Mouse (Mus musculus) stomach, embryonic 16.5 days (tissue): Measurements from ENCODE around the gene Dazap2. TPM values are rescaled to one million over a fixed set of nuclear protein-coding genes. Genes with fewer than 3 reads are reported as not detected.
A peak's percentile ranks its signal among the peaks of the same experiment; 100 is the strongest.

Experiments
- ATAC-seq: fragments of 200-750 bp; cut with Nextera tagmentation; 2 replicates; pipeline ENCODE4 v1.8.0; 2017; ENCODE audit warnings: moderate number of reproducible peaks, moderate TSS enrichment; ENCODE audit not compliant: insufficient read depth, low FRiP score
- H3K27ac ChIP-seq: fragments of 300-500 bp; sonication (generic); 2 replicates; pipeline ENCODE4 v1.5.1; 2014; ENCODE audit warnings: low read length
- H3K27me3 ChIP-seq: fragments of 300-500 bp; sonication (generic); 2 replicates; pipeline ENCODE4 v1.6.1; 2014; ENCODE audit warnings: low read length, control low read depth, mixed read lengths; ENCODE audit not compliant: control insufficient read depth, insufficient read depth
- H3K36me3 ChIP-seq: fragments of 300-500 bp; sonication (generic); 2 replicates; pipeline ENCODE4 v1.6.1; 2014; ENCODE audit warnings: low read length; ENCODE audit not compliant: control insufficient read depth, insufficient read depth
- H3K4me1 ChIP-seq: fragments of 300-500 bp; sonication (generic); 2 replicates; pipeline ENCODE4 v1.6.1; 2014; ENCODE audit warnings: low read length, control low read depth, mixed read lengths; ENCODE audit not compliant: control insufficient read depth, insufficient read depth
- H3K4me2 ChIP-seq: fragments of 300-500 bp; sonication (generic); 2 replicates; pipeline ENCODE4 v1.6.1; 2014; ENCODE audit warnings: low read depth, low read length, mixed read lengths
- H3K4me3 ChIP-seq: fragments of 300-500 bp; sonication (generic); replicated peaks from 2 replicates; pipeline ENCODE4 v1.5.1; 2014; ENCODE audit warnings: mild to moderate bottlenecking, low read length
- H3K9ac ChIP-seq: fragments of 300-500 bp; sonication (generic); 2 replicates; pipeline ENCODE4 v1.6.1; 2014; ENCODE audit warnings: low read length
- H3K9me3 ChIP-seq: fragments of 300-500 bp; sonication (generic); replicated peaks from 2 replicates; pipeline ENCODE4 v1.6.1; 2016; ENCODE audit warnings: low read length, control low read depth; ENCODE audit not compliant: control insufficient read depth
- WGBS: fragments of 180-500 bp; shearing (Covaris S2); extraction: QIAGEN DNeasy Blood & Tissue Kit; methylation state at CpG from one replicate; pipeline ENCODE4 v1.1.7; 2014; 5-methylcytosine and 5-hydroxymethylcytosine counted together
- polyA plus RNA-seq: library from polyadenylated mRNA; unstranded; fragments of >200 nt; fragmentation: Nextera tagmentation; extraction: Ambion mirVana; gene quantifications from 2 replicates; pipeline ENCODE4 v1.2.1, GENCODE M21; 2015

Dazap2 gene
- polyA plus RNA-seq = 194 and 213 TPM in 2 replicates

DNA sequence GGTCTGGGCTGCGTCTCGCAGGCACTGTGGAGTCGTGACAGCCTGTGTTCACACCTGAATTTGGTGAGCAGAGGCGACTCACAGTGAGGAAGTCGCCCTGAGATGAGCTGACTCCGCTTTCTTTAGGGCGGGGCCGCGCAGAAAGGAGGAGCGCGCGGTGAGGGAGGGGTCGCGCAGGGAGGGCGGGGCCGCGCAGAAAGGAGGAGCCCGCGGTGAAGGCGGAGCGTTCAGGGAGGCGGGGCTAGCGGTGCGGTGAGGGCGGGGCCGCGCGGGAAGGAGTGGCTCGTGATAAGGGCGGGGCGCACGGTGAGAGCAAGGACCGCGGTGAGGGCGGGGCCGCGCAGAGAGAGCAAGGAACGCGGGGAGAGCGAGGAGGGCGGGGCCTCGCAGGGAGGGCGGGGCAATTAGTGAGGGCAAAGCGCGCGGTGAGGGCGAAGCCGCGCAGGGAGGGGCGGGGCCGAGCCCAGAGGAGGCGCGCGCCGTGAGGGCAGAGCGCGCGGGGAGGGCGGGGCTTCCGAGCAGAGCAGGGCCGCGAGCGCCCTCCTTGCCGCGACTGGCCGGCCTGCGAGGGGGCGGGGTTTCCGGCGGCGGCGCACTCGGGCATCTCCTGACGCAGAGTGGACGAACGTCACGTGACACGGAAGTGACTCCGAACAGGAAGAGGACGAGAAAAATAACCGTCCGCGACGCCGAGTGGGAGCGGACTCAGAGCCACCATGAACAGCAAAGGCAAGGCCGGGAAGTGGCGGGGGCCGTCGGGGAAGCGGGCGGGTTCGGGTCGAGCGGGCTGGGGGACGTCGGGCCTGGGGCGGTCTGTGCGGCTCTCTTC, at the start of gene Dazap2:
TSS of gene Dazap2 (plus strand) at position 354 of the 829 bp plus-strand sequence.
- peak; percentile 88 for ATAC-seq
- Histone ChIP-seq H3K4me1 (peaks cover 14% of the 10 kb centered on the region), H3K27me3 (no peaks in the 10 kb centered on the region), H3K4me3 (peak within 1 kb of the TSS; percentile 89), H3K9me3 (no peaks in the 10 kb centered on the region), H3K9ac (peak within 1 kb of the TSS; percentile 97), H3K27ac (peak within 1 kb of the TSS; percentile 100), H3K36me3 (peaks cover 12% of the 10 kb centered on the region; the same call in 1 of the 2 replicates), H3K4me2 (peak within 1 kb of the TSS; percentile 86)
- WGBS = under 1% methylated on average over 91 of the region's 99 CpGs

DNA sequence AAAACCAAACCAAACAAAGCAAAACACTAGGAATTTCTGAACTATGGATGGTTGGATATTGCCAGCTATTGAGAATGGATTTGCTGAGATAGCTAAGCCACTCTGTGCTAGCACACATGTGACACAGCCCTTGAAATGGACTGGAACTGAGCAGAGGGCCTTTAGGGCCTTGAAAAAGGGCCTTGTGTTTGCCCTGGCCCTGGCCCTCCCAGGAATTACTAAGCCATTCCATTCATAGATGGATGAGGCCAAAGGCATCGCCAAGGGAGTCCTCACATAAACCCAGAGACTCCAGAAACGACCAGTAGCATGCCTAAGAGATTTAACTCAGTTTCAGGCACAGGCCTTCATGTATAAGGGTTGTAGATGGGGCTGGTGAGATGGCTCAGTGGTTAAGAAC, 48.6 kb upstream of the Dazap2 start:
- WGBS = 64% methylated on average over 2 of the region's 2 CpGs
- no peak overlapping the region for H3K27ac ChIP-seq
- no peak overlapping the region for H3K9ac ChIP-seq
- H3K36me3 ChIP-seq = no peaks in the 10 kb centered on the region
- H3K4me3 ChIP-seq = no peak overlapping the region
- H3K4me1 ChIP-seq = no peaks in the 10 kb centered on the region
- H3K4me2 ChIP-seq = no peak overlapping the region
- no peak for ATAC-seq
- H3K9me3 ChIP-seq = no peaks in the 10 kb centered on the region
- H3K27me3 ChIP-seq = no peaks in the 10 kb centered on the region

DNA sequence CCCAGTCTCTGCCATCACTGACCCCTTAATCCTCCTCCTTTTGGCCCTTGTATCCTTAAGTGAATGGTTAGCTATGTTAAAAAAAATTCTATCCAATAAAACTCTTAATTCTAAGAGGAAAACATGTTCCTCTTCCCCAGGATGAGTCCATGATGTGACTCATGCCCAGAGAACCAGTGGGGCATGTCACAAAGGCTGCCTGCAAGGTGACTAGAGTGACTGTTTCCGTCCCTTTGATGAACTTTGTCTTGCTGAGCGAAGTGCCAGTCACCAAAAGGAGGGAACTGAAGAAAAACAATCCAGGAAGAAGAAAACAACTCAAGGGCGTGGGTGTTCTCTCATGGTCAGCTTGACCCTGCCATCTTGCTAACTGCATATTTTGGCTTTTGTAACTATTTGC, 45.9 kb upstream of the Dazap2 start:
- Histone ChIP-seq H3K9me3 (no peaks in the 10 kb centered on the region), H3K27me3 (no peaks in the 10 kb centered on the region), H3K4me3 (no peak overlapping the region), H3K4me2 (no peak overlapping the region), H3K4me1 (peaks cover 10% of the 10 kb centered on the region), H3K9ac (no peak overlapping the region), H3K27ac (no peak overlapping the region), H3K36me3 (no peaks in the 10 kb centered on the region)
- WGBS = 71% methylated on average over 3 of the region's 3 CpGs
- no peak for ATAC-seq

DNA sequence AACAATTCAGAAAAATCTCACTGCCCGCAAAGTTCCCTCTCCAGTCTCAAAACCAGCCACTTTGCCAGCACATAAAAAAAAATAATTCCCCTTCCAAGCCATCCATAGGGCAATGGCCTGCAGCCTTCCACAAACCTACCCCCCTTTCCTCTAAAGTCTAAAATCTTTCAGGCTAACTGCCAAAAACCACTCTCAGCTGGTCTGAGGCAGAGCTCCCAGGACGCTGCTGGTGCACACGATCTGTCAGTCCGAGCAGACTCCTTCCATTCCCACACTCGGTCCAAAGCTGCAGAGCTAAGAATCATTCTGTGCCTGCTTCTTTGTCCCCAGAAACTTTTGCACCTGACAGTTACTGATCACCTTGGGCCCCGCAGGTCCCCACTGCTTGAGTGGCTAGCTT, 41.2 kb upstream of the Dazap2 start:
- H3K9me3 ChIP-seq = no peaks in the 10 kb centered on the region
- ATAC-seq = peak; percentile 77; the same call in 1 of the 2 replicates
- no peaks in the 10 kb centered on the region for H3K27me3 ChIP-seq
- H3K27ac ChIP-seq = peak overlapping the region; percentile 9; the same call in 1 of the 2 replicates
- peaks cover 19% of the 10 kb centered on the region for H3K4me1 ChIP-seq
- peak overlapping the region; percentile 34; the same call in 1 of the 2 replicates for H3K9ac ChIP-seq
- no peaks in the 10 kb centered on the region for H3K36me3 ChIP-seq
- WGBS = 13% methylated on average over 6 of the region's 6 CpGs
- H3K4me2 ChIP-seq = no peak overlapping the region
- no peak overlapping the region for H3K4me3 ChIP-seq

DNA sequence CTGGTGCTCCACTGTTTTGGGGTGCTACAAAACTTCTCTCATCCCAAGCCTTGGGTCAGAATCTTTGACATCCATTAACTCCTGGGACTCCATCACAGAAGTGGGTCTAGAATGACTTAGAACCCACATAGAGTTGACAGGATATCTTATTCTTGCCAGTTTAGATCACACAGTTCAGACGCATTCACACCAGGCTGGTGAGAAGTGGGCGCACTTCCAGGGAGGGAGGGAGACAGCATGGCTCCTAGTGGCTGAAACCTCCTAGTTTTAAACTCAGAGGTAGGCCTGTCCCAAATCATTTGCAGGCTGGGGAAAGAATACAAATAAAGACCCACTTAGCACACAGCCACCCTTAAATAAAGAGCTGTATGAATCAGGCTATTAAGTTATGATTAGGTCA, 40.8 kb upstream of the Dazap2 start:
- H3K27ac ChIP-seq = peak overlapping the region; percentile 9

DNA sequence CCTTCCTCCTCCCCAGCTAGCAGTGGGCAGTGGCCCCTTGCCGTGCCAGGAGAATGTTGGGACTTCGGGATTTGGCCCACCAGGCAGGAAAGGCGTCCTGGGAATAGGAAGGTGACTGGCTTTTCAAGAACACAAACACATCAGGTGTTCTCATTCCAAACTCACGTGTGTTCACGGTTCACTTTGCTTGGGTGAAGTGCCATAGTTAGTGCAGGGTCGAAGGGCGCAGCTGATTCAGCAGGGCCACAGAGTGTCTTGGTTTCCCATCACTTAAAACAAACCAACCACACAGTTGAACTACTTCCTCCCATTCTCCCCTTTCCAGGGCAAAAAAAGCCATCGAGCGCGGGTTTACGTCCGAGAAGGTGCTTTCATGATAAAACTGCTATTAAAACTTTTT, 39.8 kb upstream of the Dazap2 start:
- Histone ChIP-seq H3K36me3 (no peaks in the 10 kb centered on the region), H3K27ac (no peak overlapping the region), H3K9ac (no peak overlapping the region), H3K4me3 (no peak overlapping the region), H3K4me2 (no peak overlapping the region), H3K4me1 (peaks cover 19% of the 10 kb centered on the region), H3K27me3 (no peaks in the 10 kb centered on the region), H3K9me3 (no peaks in the 10 kb centered on the region)
- 87% methylated on average over 12 of the region's 12 CpGs for WGBS
- ATAC-seq = no peak

More for the DNA sequence above, 40.8 kb upstream of the Dazap2 start:
- Histone ChIP-seq H3K27me3 (no peaks in the 10 kb centered on the region), H3K4me1 (peaks cover 19% of the 10 kb centered on the region), H3K4me3 (no peak overlapping the region), H3K9me3 (no peaks in the 10 kb centered on the region), H3K4me2 (no peak overlapping the region), H3K9ac (0 out of 2 replicates have a peak overlapping the region, but pooled peaks have one; percentile 34), H3K36me3 (no peaks in the 10 kb centered on the region)
- ATAC-seq = no peak
- 78% methylated on average over 2 of the region's 2 CpGs for WGBS

DNA sequence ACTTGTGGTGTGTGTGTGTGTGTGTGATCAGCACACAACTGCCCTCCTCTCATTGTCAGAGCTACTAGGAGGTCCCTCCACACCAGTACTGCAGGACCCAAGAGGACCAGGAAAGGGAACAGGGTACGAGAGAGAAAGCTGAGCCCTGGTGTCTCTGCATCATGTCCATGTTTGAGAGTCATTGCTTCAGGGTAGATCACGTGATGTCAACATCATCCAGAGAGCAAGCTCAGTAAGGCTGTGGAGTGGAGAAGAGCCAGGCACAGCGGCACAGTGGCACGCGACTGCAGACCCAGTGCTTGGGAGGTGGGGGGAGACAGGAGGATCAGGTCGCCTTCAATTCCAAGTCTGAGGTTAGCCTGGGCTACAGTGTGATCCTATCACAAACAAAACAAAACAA, 38.8 kb upstream of the Dazap2 start:
- Histone ChIP-seq H3K9ac (no peak overlapping the region), H3K4me1 (peaks cover 19% of the 10 kb centered on the region), H3K9me3 (no peaks in the 10 kb centered on the region), H3K4me3 (no peak overlapping the region), H3K36me3 (no peaks in the 10 kb centered on the region), H3K27me3 (no peaks in the 10 kb centered on the region), H3K4me2 (no peak overlapping the region), H3K27ac (no peak overlapping the region)
- 84% methylated on average over 6 of the region's 6 CpGs for WGBS
- no peak for ATAC-seq

DNA sequence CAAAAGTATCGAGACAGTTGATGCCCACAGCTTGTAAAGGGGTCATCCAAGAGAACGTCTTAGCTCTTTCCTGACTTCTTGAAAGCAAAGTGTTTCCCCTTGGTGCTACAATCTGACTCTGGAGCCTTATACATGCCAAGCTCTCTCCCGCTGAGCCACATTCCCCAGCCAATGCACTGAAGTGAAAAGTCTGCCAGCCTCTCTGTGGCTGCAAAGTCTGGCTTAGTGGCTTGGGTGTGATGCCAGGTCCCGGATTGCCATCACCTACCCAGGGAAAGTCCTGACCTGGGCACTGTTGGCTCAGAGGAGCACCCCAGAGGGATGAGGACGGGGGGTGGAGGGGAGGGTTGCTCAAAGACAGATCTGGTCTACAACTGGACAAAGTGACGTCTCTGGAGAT, 38.3 kb upstream of the Dazap2 start:
- Histone ChIP-seq H3K27me3 (no peaks in the 10 kb centered on the region), H3K4me1 (peaks cover 19% of the 10 kb centered on the region), H3K4me3 (no peak overlapping the region), H3K4me2 (no peak overlapping the region), H3K27ac (no peak overlapping the region), H3K9me3 (no peaks in the 10 kb centered on the region), H3K36me3 (no peaks in the 10 kb centered on the region), H3K9ac (no peak overlapping the region)
- whole genome bisulfite sequencing = 83% methylated on average over 6 of the region's 6 CpGs
- no peak for ATAC-seq

DNA sequence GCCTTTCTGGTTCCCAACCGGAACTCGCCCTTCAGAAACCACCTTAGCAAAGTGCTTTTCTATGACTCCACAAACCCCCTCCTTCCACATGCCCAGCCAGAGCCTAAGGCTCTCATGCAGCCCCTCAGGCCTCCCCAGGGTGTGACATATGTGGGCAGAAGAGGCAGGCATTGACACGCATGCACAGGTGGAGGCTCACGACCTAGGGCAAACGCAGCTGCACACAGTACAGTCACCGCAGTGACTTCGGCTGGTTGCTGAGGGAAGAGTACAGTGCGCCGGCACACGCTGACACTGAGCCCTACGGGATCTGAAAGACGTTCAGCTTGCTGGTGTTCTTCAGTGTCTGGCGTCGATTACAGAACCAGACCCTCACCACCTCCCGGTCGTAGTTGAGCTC, 37.2 kb upstream of the Dazap2 start:
- Histone ChIP-seq H3K27me3 (no peaks in the 10 kb centered on the region), H3K36me3 (no peaks in the 10 kb centered on the region), H3K9me3 (no peaks in the 10 kb centered on the region), H3K27ac (no peak overlapping the region), H3K4me2 (no peak overlapping the region), H3K9ac (no peak overlapping the region), H3K4me3 (no peak overlapping the region), H3K4me1 (peaks cover 19% of the 10 kb centered on the region)
- ATAC-seq = no peak
- 87% methylated on average over 16 of the region's 16 CpGs for WGBS
